ENCODE assay signal across 17 mouse cellular contexts in the genomic region with DNA sequence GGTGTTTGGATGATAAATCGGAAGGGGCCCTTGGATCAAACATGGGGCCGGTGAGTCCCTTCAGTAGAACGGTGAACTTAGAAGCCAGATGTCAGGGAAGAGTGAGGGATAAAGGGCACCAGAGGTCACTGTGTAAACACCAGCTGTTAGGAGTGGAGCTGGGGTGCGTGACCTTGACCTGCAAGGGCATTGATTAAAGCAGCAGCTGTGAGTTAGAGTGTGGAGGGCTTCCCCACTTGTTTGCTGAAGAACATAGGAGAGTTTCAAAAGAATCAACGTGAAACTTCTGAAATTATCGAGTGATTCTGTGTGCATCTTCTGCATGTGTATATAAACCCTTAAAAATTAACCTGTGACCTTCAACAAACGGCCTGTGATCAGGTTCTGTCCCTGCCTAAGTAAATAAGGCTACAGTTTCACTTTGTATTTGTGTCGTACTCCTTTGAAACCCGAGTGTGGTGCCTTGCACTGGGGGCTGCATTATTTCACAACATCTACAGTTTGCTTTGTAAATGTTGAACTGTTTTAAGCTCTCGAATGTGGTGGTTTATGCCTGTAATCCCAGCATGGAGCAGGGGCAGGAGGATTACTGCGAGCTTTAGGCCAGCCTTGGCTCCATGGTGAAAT.
DNase-seq lines count a peak whose midpoint lies in the region; ATAC-seq and TF ChIP-seq lines count a peak whose summit lies in the region.
"Had no signal": no experiment of that assay in that cellular context is flagged by ENCODE, and none has a peak within 500 bp of the region (broad histone marks: within the 10 kb centered on the region; RNA-seq: fewer than 3 reads in every experiment).

No protein-coding gene starts in this region.

- peaks cover 27% of the 10 kb centered on the region for H3K36me3 ChIP-seq in hindbrain, embryonic 10.5 days
- H3K36me3 ChIP-seq in hindbrain, postnatal 0 days (ENCODE audit: insufficient read depth, low read length), result peaks cover 32% of the 10 kb centered on the region
- peaks cover 52% of the 10 kb centered on the region for H3K36me3 ChIP-seq in ES-E14 (ENCODE audit: control insufficient read depth, insufficient read depth, low read length, poor library complexity, severe bottlenecking)
- peaks cover 5% of the 10 kb centered on the region; the same call in 1 of the 2 replicates for H3K36me3 ChIP-seq in intestine, embryonic 15.5 days
- 0 out of 2 replicates have a peak, but pooled peaks cover 3% of the 10 kb centered on the region for H3K36me3 ChIP-seq in liver, embryonic 15.5 days (replicated peaks)

- H3K9me3 ChIP-seq in hindbrain, embryonic 10.5 days, result no peaks in the 10 kb centered on the region
- no peaks in the 10 kb centered on the region for H3K9me3 ChIP-seq in hindbrain, postnatal 0 days (ENCODE audit: low read length)
- H3K9me3 ChIP-seq in ES-E14 (ENCODE audit: control insufficient read depth, insufficient read depth, low read depth, low read length), result no peaks in the 10 kb centered on the region
- H3K9me3 ChIP-seq in intestine, embryonic 15.5 days, result no peaks in the 10 kb centered on the region
- H3K9me3 ChIP-seq in liver, embryonic 15.5 days (replicated peaks), result no peaks in the 10 kb centered on the region
- H3K9me3 ChIP-seq: lung, embryonic 15.5 days; neural tube, embryonic 13.5 days had no signal

- H3K27ac ChIP-seq in hindbrain, embryonic 10.5 days, result peak overlapping the region; percentile 40; the same call in 1 of the 2 replicates
- H3K27ac ChIP-seq in hindbrain, postnatal 0 days, result no peak overlapping the region
- H3K27ac ChIP-seq in ES-E14 (ENCODE audit: insufficient read depth, low read depth, low read length, poor library complexity, severe bottlenecking), result no peak overlapping the region
- H3K27ac ChIP-seq in intestine, embryonic 15.5 days, result no peak overlapping the region
- H3K27ac ChIP-seq in liver, embryonic 15.5 days (replicated peaks), result peak overlapping the region; percentile 74
- H3K27ac ChIP-seq: lung, embryonic 15.5 days; neural tube, embryonic 13.5 days had no signal

- TF ChIP-seq CTCF in hindbrain, postnatal 0 days (IDR thresholded peaks at IDR 0.05; ENCODE audit: low read depth), result no peak

- in situ Hi-C loops in ES-E14 (cut with MboI; ENCODE audit: low sequenced_read_pairs in 2 of 2, unreplicated experiment in 2 of 2), result no loop called here

- peak; percentile 43 for DNase-seq in hindbrain, embryonic 10.5 days (ENCODE audit: low spot score)
- no peak for DNase-seq in hindbrain, postnatal 0 days (ENCODE audit: low spot score)
- peak; percentile 25 for DNase-seq in ES-E14 (ENCODE audit: low read depth, low spot score)
- no peak for DNase-seq in thymus, postnatal 10 days (ENCODE audit: low spot score in 2 of 2)
- no peak for DNase-seq in layer of hippocampus, postnatal 10 days (ENCODE audit: low spot score in 2 of 2)
- DNase-seq in heart, adult 8-10 months (ENCODE audit: low spot score), result no peak
- DNase-seq: adrenal gland, adult 8-10 months; cerebellum, adult 2 months; kidney, adult 11 months; kidney, postnatal 4 days; layer of hippocampus, postnatal 36 days; left cerebral cortex, postnatal 4 days had no signal

- H3K4me3 ChIP-seq in hindbrain, embryonic 10.5 days, result no peak overlapping the region
- no peak overlapping the region for H3K4me3 ChIP-seq in hindbrain, postnatal 0 days (ENCODE audit: low read length)
- 0 out of 4 replicates have a peak overlapping the region, but pooled peaks of 1 of the 2 experiments have one; percentile 20 for H3K4me3 ChIP-seq in ES-E14 (ENCODE audit: insufficient read depth in 1 of 2, low read depth in 1 of 2, low read length in 2 of 2, poor library complexity in 1 of 2, severe bottlenecking in 1 of 2)
- no peak overlapping the region for H3K4me3 ChIP-seq in intestine, embryonic 15.5 days (replicated peaks)
- no peak overlapping the region for H3K4me3 ChIP-seq in liver, embryonic 15.5 days (replicated peaks)
- H3K4me3 ChIP-seq: erythroblast, embryonic 14.5 days; lung, embryonic 15.5 days; neural tube, embryonic 13.5 days had no signal

- H3K4me1 ChIP-seq in hindbrain, embryonic 10.5 days (replicated peaks), result peaks cover 30% of the 10 kb centered on the region
- H3K4me1 ChIP-seq in hindbrain, postnatal 0 days (ENCODE audit: insufficient read depth, low read length), result no peaks in the 10 kb centered on the region
- H3K4me1 ChIP-seq in ES-E14 (ENCODE audit: control insufficient read depth in 2 of 2, insufficient read depth in 2 of 2, low read length in 2 of 2, poor library complexity in 1 of 2), result peaks cover 4 to 22% of the 10 kb centered on the region in 2 experiments; a peak in 3 of 4 replicates
- H3K4me1 ChIP-seq in intestine, embryonic 15.5 days (replicated peaks), result 0 out of 2 replicates have a peak, but pooled peaks cover 4% of the 10 kb centered on the region
- H3K4me1 ChIP-seq in liver, embryonic 15.5 days (replicated peaks), result peaks cover 5% of the 10 kb centered on the region; the same call in 1 of the 2 replicates

- no peak overlapping the region for H3K9ac ChIP-seq in hindbrain, postnatal 0 days (replicated peaks; ENCODE audit: low read length)
- no peak overlapping the region for H3K9ac ChIP-seq in ES-E14 (ENCODE audit: insufficient read depth, low read depth, low read length, poor library complexity, severe bottlenecking)
- no peak overlapping the region for H3K9ac ChIP-seq in intestine, embryonic 15.5 days
- H3K9ac ChIP-seq in liver, embryonic 15.5 days, result no peak overlapping the region
- H3K9ac ChIP-seq: lung, embryonic 15.5 days; neural tube, embryonic 13.5 days had no signal

- H3K27me3 ChIP-seq in hindbrain, embryonic 10.5 days (ENCODE audit: insufficient read depth, poor library complexity, severe bottlenecking), result no peaks in the 10 kb centered on the region
- no peaks in the 10 kb centered on the region for H3K27me3 ChIP-seq in hindbrain, postnatal 0 days (ENCODE audit: insufficient read depth, low read length)
- H3K27me3 ChIP-seq in intestine, embryonic 15.5 days (replicated peaks), result no peaks in the 10 kb centered on the region
- no peaks in the 10 kb centered on the region for H3K27me3 ChIP-seq in liver, embryonic 15.5 days
- H3K27me3 ChIP-seq: lung, embryonic 15.5 days; neural tube, embryonic 13.5 days had no signal

- H3K4me2 ChIP-seq in hindbrain, postnatal 0 days (ENCODE audit: low read depth, low read length), result no peak overlapping the region
- no peak overlapping the region for H3K4me2 ChIP-seq in intestine, embryonic 15.5 days (replicated peaks)
- 0 out of 2 replicates have a peak overlapping the region, but pooled peaks have one; percentile 13 for H3K4me2 ChIP-seq in liver, embryonic 15.5 days
- H3K4me2 ChIP-seq: lung, embryonic 15.5 days; neural tube, embryonic 13.5 days had no signal

- WGBS in hindbrain, embryonic 10.5 days, result 56% methylated on average over 11 of the region's 11 CpGs
- WGBS in hindbrain, postnatal 0 days, result 73% methylated on average over 11 of the region's 11 CpGs
- 50% methylated on average over 11 of the region's 11 CpGs for WGBS in intestine, embryonic 15.5 days
- 55% methylated on average over 11 of the region's 11 CpGs for WGBS in liver, embryonic 15.5 days (ENCODE audit: insufficient replicate concordance)

- ATAC-seq in hindbrain, postnatal 0 days, result no peak
- peak; percentile 51 for ATAC-seq in intestine, embryonic 15.5 days
- ATAC-seq in liver, embryonic 15.5 days (ENCODE audit: insufficient read depth), result peak; percentile 82

TF ChIP-seq in ES-E14, 5 proteins besides CTCF, POLR2A, EP300 and RAD21:
- TF ChIP-seq MAFK (IDR thresholded peaks at IDR 0.05; ENCODE audit: insufficient read depth, low read depth, low read length) (no peak), ZNF384 (IDR thresholded peaks at IDR 0.05; ENCODE audit: low read depth, low read length) (no peak), HCFC1 (IDR thresholded peaks at IDR 0.05; ENCODE audit: borderline replicate concordance, insufficient read depth, low read length) (no peak), ZC3H11A (IDR thresholded peaks at IDR 0.05; ENCODE audit: borderline replicate concordance, low read depth, low read length) (no peak), CHD2 (IDR thresholded peaks at IDR 0.05; ENCODE audit: low read depth, low read length) (no peak; the same call in 1 of the 2 replicates)

Comparison
In these comparisons a context has a peak if more than half of its experiments do, and no peak if none do; other contexts are left out.
1. DNase-seq: peak in hindbrain, embryonic 10.5 days (single experiment) and ES-E14 (single experiment); none in hindbrain, postnatal 0 days (single experiment), thymus, postnatal 10 days (0 of 2), layer of hippocampus, postnatal 10 days (0 of 2) and heart, adult 8-10 months (single experiment).
2. H3K27ac ChIP-seq: peak in hindbrain, embryonic 10.5 days (single experiment) and liver, embryonic 15.5 days (single experiment); none in hindbrain, postnatal 0 days (single experiment), ES-E14 (single experiment) and intestine, embryonic 15.5 days (single experiment).